Mouse (Mus musculus) stomach, postnatal 0 days (tissue): ENCODE results near the gene Pnkd.

Experiments
- CTCF ChIP-seq: IDR thresholded peaks from 2 replicates; pipeline ENCODE4 v1.5.1; 2016; ENCODE audit warnings: antibody characterized with exemption, low read depth, mild to moderate bottlenecking, moderate library complexity
- EP300 ChIP-seq: optimal IDR thresholded peaks from 2 replicates; pipeline ENCODE3; 2016; ENCODE audit warnings: antibody characterized with exemption

- TF ChIP-seq CTCF = no peak
- no peak for TF ChIP-seq EP300
Observed at GRCm38 (mm10) chr1:74400531-74400930, 115.8 kb downstream of the Pnkd start.
